Mouse (Mus musculus): ENCODE measurements around the gene Gm14085.

Gm14085 gene

GRCm38 (mm10) chr2:122558317-122558716, 73.6 kb downstream of the Gm14085 start:
- in situ Hi-C loops (cut with MboI, MseI), result loop anchor here (5.0 kb wide), 1 partner anchor 176 kb away; no protein-coding TSS in a partner anchor

- in situ Hi-C loops (cut with MboI, MseI), result loop anchor here (10.0 kb wide), 1 partner anchor 64 kb away; no protein-coding TSS in a partner anchor
Measured at GRCm38 (mm10) chr2:122561221-122561620, 76.5 kb downstream of the Gm14085 start.

- in situ Hi-C loops (cut with MboI, MseI), result loop anchor here (10.0 kb wide), 1 partner anchor 63 kb away; no protein-coding TSS in a partner anchor
Measured at GRCm38 (mm10) chr2:122562251-122562650, 77.5 kb downstream of the Gm14085 start.

DNA sequence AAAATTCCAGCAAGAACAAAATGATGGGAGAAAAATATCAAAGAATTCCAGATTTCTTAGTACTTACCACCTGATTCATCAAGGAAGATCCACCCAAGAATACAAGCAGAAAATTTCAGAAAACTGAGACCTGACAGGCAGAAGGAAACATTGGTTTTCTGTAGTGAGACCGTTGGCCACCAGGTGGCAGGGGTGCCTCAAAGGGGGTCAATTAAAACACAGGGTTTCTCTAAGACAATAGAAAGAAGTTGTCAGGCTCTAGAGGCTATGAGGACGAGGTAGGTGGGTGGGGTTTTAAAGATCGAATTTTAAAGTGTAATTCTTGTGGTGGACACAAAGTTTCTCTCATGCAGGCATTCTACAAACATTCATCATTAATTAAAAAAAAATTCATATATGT, 84.7 kb downstream of the Gm14085 start:
- in situ Hi-C loops (cut with MboI, MseI), result loop anchor here (10.0 kb wide), 1 partner anchor 55 kb away; no protein-coding TSS in a partner anchor

DNA sequence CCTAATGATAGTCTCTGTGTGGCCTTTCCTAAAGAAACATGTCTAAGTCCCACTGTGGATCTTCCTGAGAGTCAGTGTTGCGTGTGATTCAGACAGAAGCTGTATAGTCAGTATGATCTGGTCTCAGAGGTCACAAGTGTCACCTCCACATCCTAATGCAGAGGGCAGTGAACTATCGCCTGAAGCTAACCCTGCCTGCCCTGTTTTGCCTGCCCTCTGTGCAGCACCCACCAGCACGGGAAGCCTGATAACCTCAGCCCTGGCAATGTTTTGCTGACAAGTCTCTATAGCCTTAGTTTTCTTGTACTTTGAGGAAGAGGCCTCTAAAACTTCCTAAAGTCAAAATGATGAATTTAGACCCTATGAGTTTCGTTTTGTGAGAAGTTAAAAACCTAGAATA, 85.7 kb downstream of the Gm14085 start:
- in situ Hi-C loops (cut with MboI, MseI), result loop anchor here (5.0 kb wide), 2 partner anchors 102 to 182 kb away; no protein-coding TSS in a partner anchor

DNA sequence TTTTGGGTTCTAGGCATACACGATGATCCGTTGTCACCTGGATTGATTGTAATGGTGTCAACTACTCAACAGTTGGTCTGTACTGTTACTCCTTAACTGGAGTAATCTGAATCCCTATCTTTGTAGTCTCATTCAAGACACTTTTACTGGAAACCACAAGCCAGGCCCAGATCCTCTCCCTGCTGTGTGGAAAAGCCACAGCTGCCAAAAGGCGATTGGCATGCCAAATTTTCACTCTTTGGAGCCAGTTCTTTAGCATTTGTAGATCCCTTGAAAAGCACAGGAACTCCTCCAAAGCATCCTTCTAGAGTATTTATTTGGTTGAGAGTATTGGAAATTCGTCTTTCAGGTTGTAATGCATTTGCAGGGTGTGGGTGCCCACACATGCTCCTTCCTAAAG, 86.6 kb downstream of the Gm14085 start:
- in situ Hi-C loops (cut with MboI, MseI), result loop anchor here (5.0 kb wide), 2 partner anchors 101 to 181 kb away; no protein-coding TSS in a partner anchor

- in situ Hi-C loops (cut with MboI, MseI), result loop anchor here (5.0 kb wide), 2 partner anchors 100 to 180 kb away; no protein-coding TSS in a partner anchor
Measured at GRCm38 (mm10) chr2:122572438-122572837, 87.7 kb downstream of the Gm14085 start.

- in situ Hi-C loops (cut with MboI, MseI), result no loop called here
Measured at GRCm38 (mm10) chr2:122575470-122575869, 90.7 kb downstream of the Gm14085 start.

DNA sequence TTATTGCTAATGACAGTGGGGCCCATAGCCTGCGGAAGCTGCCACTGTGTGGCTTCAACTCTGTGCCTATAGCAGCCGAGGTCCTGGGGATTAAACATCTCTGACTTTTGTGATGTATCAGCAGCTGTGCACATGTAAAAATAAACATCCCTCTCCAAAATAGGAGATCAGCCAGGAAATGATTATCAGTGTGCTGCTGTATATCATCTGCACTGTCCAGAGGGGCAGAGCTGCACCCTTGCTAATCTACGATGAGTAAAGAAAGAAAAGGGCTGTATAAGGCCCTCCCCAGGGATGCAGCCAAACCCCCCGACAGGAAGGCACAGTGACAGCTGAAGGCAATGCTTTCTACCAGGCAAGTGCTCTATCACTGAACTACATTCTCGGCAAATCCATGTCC, 91.6 kb downstream of the Gm14085 start:
- in situ Hi-C loops (cut with MboI, MseI), result no loop called here

- in situ Hi-C loops (cut with MboI, MseI), result no loop called here
Measured at GRCm38 (mm10) chr2:122577316-122577715, 92.6 kb downstream of the Gm14085 start.
